Mouse (Mus musculus): ENCODE measurements around the gene Tmem198. TPM values are rescaled to one million over a fixed set of nuclear protein-coding genes. Genes with fewer than 3 reads are reported as not detected.

Tmem198 gene
- total RNA-seq, 1 experiment: 1.6 TPM

DNA sequence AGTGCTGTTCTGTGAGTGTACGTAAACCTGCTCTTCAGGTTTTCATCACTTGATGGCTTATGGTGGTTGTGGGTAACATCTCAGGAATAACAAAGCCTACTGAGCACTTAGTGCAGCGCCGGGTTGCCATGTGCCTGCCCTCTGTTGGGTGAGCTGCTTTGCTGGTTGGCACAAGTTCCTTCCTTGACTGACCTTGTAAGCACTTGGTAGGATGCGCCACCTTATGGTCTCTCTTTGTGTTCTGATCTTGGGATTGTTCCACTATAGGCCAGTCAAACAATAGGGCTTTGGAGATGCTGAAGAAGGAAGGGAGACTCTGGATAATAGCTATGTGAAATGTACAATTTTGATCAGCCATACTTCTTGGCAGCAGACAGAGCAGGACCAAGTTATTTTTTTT lies 51.2 kb downstream of the Tmem198 start:
- DNase-seq (ENCODE audit: low read depth, low spot score): no peak
- no peak overlapping the region for H3K27ac ChIP-seq (ENCODE audit: insufficient read depth, low read depth, low read length, poor library complexity, severe bottlenecking)
- in situ Hi-C loops (cut with MboI; ENCODE audit: low sequenced_read_pairs in 2 of 2, unreplicated experiment in 2 of 2): no loop called here
- no peaks in the 10 kb centered on the region for H3K9me3 ChIP-seq (ENCODE audit: control insufficient read depth, insufficient read depth, low read depth, low read length)
- H3K36me3 ChIP-seq (ENCODE audit: control insufficient read depth, insufficient read depth, low read length, poor library complexity, severe bottlenecking): peaks cover 38% of the 10 kb centered on the region
- H3K9ac ChIP-seq (ENCODE audit: insufficient read depth, low read depth, low read length, poor library complexity, severe bottlenecking): no peak overlapping the region
- H3K4me1 ChIP-seq (ENCODE audit: control insufficient read depth in 2 of 2, insufficient read depth in 2 of 2, low read length in 2 of 2, poor library complexity in 1 of 2): no peaks in the 10 kb centered on the region
- no peak overlapping the region for H3K4me3 ChIP-seq (ENCODE audit: insufficient read depth in 1 of 2, low read depth in 1 of 2, low read length in 2 of 2, poor library complexity in 1 of 2, severe bottlenecking in 1 of 2)
- no peak for TF ChIP-seq CHD2 (IDR thresholded peaks at IDR 0.05; ENCODE audit: low read depth, low read length)
- no peak for TF ChIP-seq ZNF384 (IDR thresholded peaks at IDR 0.05; ENCODE audit: low read depth, low read length)
- no peak for TF ChIP-seq MAFK (IDR thresholded peaks at IDR 0.05; ENCODE audit: insufficient read depth, low read depth, low read length)
- no peak for TF ChIP-seq HCFC1 (IDR thresholded peaks at IDR 0.05; ENCODE audit: borderline replicate concordance, insufficient read depth, low read length)
- TF ChIP-seq ZC3H11A (IDR thresholded peaks at IDR 0.05; ENCODE audit: borderline replicate concordance, low read depth, low read length): no peak

- no peak for DNase-seq (ENCODE audit: low read depth, low spot score)
- Histone ChIP-seq H3K9me3 (ENCODE audit: control insufficient read depth, insufficient read depth, low read depth, low read length) (no peaks in the 10 kb centered on the region), H3K9ac (ENCODE audit: insufficient read depth, low read depth, low read length, poor library complexity, severe bottlenecking) (no peak overlapping the region), H3K27ac (ENCODE audit: insufficient read depth, low read depth, low read length, poor library complexity, severe bottlenecking) (no peak overlapping the region), H3K4me3 (ENCODE audit: insufficient read depth in 1 of 2, low read depth in 1 of 2, low read length in 2 of 2, poor library complexity in 1 of 2, severe bottlenecking in 1 of 2) (no peak overlapping the region), H3K4me1 (ENCODE audit: control insufficient read depth in 2 of 2, insufficient read depth in 2 of 2, low read length in 2 of 2, poor library complexity in 1 of 2) (no peaks in the 10 kb centered on the region), H3K36me3 (ENCODE audit: control insufficient read depth, insufficient read depth, low read length, poor library complexity, severe bottlenecking) (peaks cover 32% of the 10 kb centered on the region)
- in situ Hi-C loops (cut with MboI; ENCODE audit: low sequenced_read_pairs in 2 of 2, unreplicated experiment in 2 of 2): no loop called here
- no peak for TF ChIP-seq HCFC1 (IDR thresholded peaks at IDR 0.05; ENCODE audit: borderline replicate concordance, insufficient read depth, low read length)
- TF ChIP-seq ZC3H11A (IDR thresholded peaks at IDR 0.05; ENCODE audit: borderline replicate concordance, low read depth, low read length): no peak
- no peak for TF ChIP-seq ZNF384 (IDR thresholded peaks at IDR 0.05; ENCODE audit: low read depth, low read length)
- no peak for TF ChIP-seq MAFK (IDR thresholded peaks at IDR 0.05; ENCODE audit: insufficient read depth, low read depth, low read length)
- no peak for TF ChIP-seq CHD2 (IDR thresholded peaks at IDR 0.05; ENCODE audit: low read depth, low read length)
Observed at GRCm38 (mm10) chr1:75532280-75533172, 53.2 kb downstream of the Tmem198 start.

DNA sequence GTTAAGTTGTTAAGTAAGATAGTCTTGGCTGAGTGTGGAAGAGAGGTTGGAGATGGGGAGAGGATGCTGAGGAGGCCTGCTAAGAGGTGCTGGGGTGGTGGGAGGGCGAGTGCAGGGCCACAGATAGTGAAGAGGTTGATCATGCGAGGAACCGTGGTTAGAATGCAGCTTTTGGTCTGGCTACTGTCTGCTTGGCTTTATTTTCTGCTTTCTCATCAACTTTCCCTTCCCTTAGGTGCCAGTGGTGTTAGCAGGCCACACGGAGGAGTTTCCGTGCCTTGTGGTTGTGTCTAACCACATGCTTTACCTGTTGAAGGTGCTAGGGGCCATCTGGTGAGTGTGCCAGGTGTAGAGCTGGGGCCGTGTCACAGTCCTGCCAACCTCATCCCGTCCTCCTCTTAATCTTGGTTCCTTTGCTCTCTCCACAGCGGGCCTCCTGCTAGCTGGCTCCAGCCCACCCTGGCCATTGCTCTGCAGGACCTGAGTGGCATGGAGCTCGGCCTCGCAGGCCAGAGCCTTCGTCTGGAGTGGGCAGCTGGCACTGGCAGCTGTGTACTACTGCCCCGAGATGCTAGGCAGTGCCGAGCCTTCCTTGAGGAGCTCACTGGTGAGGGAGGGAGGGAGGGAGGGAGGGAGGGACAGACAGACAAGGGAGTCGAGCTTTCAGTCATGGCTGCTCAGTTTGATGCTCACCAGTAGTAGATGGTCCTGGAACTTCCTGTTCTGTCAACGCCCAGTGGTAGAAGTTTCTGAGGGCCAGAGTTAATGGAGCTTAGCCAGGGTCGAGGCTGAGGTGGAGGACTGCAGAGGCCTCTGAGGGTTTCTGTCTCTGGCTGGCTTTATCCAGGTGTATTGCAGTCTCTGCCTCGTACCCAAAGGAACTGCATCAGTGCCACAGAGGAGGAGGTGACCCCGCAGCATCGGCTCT lies 54.3 kb downstream of the Tmem198 start:
- Histone ChIP-seq H3K9me3 (ENCODE audit: control insufficient read depth, insufficient read depth, low read depth, low read length) (no peaks in the 10 kb centered on the region), H3K36me3 (ENCODE audit: control insufficient read depth, insufficient read depth, low read length, poor library complexity, severe bottlenecking) (peaks cover 28% of the 10 kb centered on the region), H3K27ac (ENCODE audit: insufficient read depth, low read depth, low read length, poor library complexity, severe bottlenecking) (no peak overlapping the region), H3K4me3 (ENCODE audit: insufficient read depth in 1 of 2, low read depth in 1 of 2, low read length in 2 of 2, poor library complexity in 1 of 2, severe bottlenecking in 1 of 2) (no peak overlapping the region), H3K4me1 (ENCODE audit: control insufficient read depth in 2 of 2, insufficient read depth in 2 of 2, low read length in 2 of 2, poor library complexity in 1 of 2) (no peaks in the 10 kb centered on the region), H3K9ac (ENCODE audit: insufficient read depth, low read depth, low read length, poor library complexity, severe bottlenecking) (no peak overlapping the region)
- no peak for TF ChIP-seq MAFK (IDR thresholded peaks at IDR 0.05; ENCODE audit: insufficient read depth, low read depth, low read length)
- no peak for TF ChIP-seq HCFC1 (IDR thresholded peaks at IDR 0.05; ENCODE audit: borderline replicate concordance, insufficient read depth, low read length)
- TF ChIP-seq ZNF384 (IDR thresholded peaks at IDR 0.05; ENCODE audit: low read depth, low read length): no peak
- no peak for TF ChIP-seq CHD2 (IDR thresholded peaks at IDR 0.05; ENCODE audit: low read depth, low read length)
- no peak for TF ChIP-seq ZC3H11A (IDR thresholded peaks at IDR 0.05; ENCODE audit: borderline replicate concordance, low read depth, low read length)
- no peak for DNase-seq (ENCODE audit: low read depth, low spot score)
- in situ Hi-C loops (cut with MboI; ENCODE audit: low sequenced_read_pairs in 2 of 2, unreplicated experiment in 2 of 2): no loop called here

Other genes starting within 250 kb of the Tmem198 start
- gene A630095N17Rik, start 247.4 kb upstream of the Tmem198 start, total RNA-seq (2012; rRNA removed): not detected in 2 replicates
- 15.8 and 17.7 TPM in 2 replicates for gene Dnajb2, start 243.1 kb upstream of the Tmem198 start, total RNA-seq (2012; rRNA removed)
- 8.9 and 9.0 TPM in 2 replicates for gene Ptprn, start 215.0 kb upstream of the Tmem198 start, total RNA-seq (2012; rRNA removed)
- gene Resp18, start 201.1 kb upstream of the Tmem198 start, total RNA-seq (2012; rRNA removed): 0.90 TPM in 1 of 2 replicates, not detected in the other
- 67.1 and 75.5 TPM in 2 replicates for gene Dnpep, start 161.5 kb upstream of the Tmem198 start, total RNA-seq (2012; rRNA removed)
- 10.8 and 19.4 TPM in 2 replicates for gene Des, start 119.2 kb upstream of the Tmem198 start, total RNA-seq (2012; rRNA removed)
- gene Speg, start 104.2 kb upstream of the Tmem198 start, total RNA-seq (2012; rRNA removed): 16.9 and 31.2 TPM in 2 replicates
- 40.2 and 51.6 TPM in 2 replicates for gene Gmppa, start 43.6 kb upstream of the Tmem198 start, total RNA-seq (2012; rRNA removed)
- gene Asic4, start 29.1 kb upstream of the Tmem198 start, total RNA-seq (2012; rRNA removed): not detected in 2 replicates
- 43.5 and 80.3 TPM in 2 replicates for gene Chpf, start 225 bp upstream of the Tmem198 start, total RNA-seq (2012; rRNA removed)
- gene Obsl1, start 26.9 kb downstream of the Tmem198 start, total RNA-seq (2012; rRNA removed): 45.0 and 52.2 TPM in 2 replicates
- 0.80 and 1.6 TPM in 2 replicates for gene Inha, start 27.5 kb downstream of the Tmem198 start, total RNA-seq (2012; rRNA removed)
- 26.8 and 41.8 TPM in 2 replicates for gene Stk11ip, start 42.0 kb downstream of the Tmem198 start, total RNA-seq (2012; rRNA removed)
- gene Slc4a3, start 66.7 kb downstream of the Tmem198 start, total RNA-seq (2012; rRNA removed): 7.9 and 16.0 TPM in 2 replicates